Mouse (Mus musculus): ENCODE measurements around the gene Lnx2. TPM values are rescaled to one million over a fixed set of nuclear protein-coding genes. Genes with fewer than 3 reads are reported as not detected.

Gene Lnx2
- 19.6 TPM for total RNA-seq (2023)

GRCm38 (mm10) chr5:147076026-147076798 lies at the start of gene Lnx2:
TSS of gene Lnx2 (minus strand) at chr5:147076586.

GRCm38 (mm10) chr5:147076799-147077165 lies 396 bp upstream of the Lnx2 start, which contains the start of gene Polr1d:
TSS of gene Polr1d (plus strand) at chr5:147077050.

Other genes with a start within 250 kb of the Lnx2 start
- gene Rpl21, start 243.7 kb downstream of the Lnx2 start, total RNA-seq (2023) = 852 TPM
- not detected for gene Rasl11a, start 231.5 kb downstream of the Lnx2 start, total RNA-seq (2023)
- gene Gtf3a, start 127.9 kb downstream of the Lnx2 start, total RNA-seq (2023) = 35.4 TPM
- gene Mtif3, start 112.8 kb downstream of the Lnx2 start, total RNA-seq (2023) = 19.3 TPM
- gene Polr1d, start 464 bp upstream of the Lnx2 start, total RNA-seq (2023) = 108 TPM
- gene Gsx1, start 112.1 kb upstream of the Lnx2 start, total RNA-seq (2023) = not detected
- gene Pdx1, start 193.4 kb upstream of the Lnx2 start, total RNA-seq (2023) = not detected
- not detected for gene Cdx2, start 230.7 kb upstream of the Lnx2 start, total RNA-seq (2023)
- not detected for gene Urad, start 245.9 kb upstream of the Lnx2 start, total RNA-seq (2023)

Measured in CD8-positive naive resting alpha-beta T cell, adult 57 days (primary cell).